Mouse (Mus musculus): ENCODE results near the gene Qtrt1. TPM values are rescaled to one million over a fixed set of nuclear protein-coding genes. Genes with fewer than 3 reads are reported as not detected.

Gene Qtrt1
- polyA plus RNA-seq, 1 experiment from 2014 or later = 46.9 TPM

GRCm38 (mm10) chr9:21395692-21396091, 15.9 kb upstream of the Qtrt1 start:
- Histone ChIP-seq H3K9ac (no peak overlapping the region), H3K27ac (no peak overlapping the region), H3K4me1 (no peaks in the 10 kb centered on the region), H3K4me2 (no peak overlapping the region), H3K9me3 (replicated peaks) (no peaks in the 10 kb centered on the region), H3K27me3 (no peaks in the 10 kb centered on the region), H3K4me3 (no peak overlapping the region), H3K36me3 (ENCODE audit: poor library complexity, severe bottlenecking) (peaks cover 100% of the 10 kb centered on the region)
- 98% methylated on average over 3 of the region's 3 CpGs for WGBS
- ATAC-seq = no peak

DNA sequence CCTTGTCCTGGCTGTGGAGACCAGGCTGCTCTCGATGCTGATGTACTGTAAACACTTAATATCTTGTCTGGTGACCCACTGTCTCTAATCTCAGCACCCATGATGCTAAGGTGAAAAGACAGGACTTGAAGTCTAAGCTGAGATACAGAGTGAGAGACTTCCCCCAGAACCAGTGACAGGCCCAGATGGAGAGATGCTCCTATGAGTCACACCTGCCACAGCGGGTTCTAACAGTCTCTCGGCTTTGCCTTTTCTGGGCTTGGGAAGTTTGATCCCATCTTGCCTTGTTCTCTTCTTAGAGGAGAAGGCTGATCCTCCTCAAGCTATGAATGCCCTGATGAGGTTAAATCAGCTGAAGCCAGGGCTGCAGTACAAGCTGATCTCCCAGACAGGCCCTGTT, 14.5 kb upstream of the Qtrt1 start:
- Histone ChIP-seq H3K4me3 (no peak overlapping the region), H3K9me3 (replicated peaks) (no peaks in the 10 kb centered on the region), H3K27ac (no peak overlapping the region), H3K9ac (no peak overlapping the region), H3K4me2 (no peak overlapping the region), H3K4me1 (no peaks in the 10 kb centered on the region), H3K27me3 (no peaks in the 10 kb centered on the region), H3K36me3 (ENCODE audit: poor library complexity, severe bottlenecking) (peaks cover 99% of the 10 kb centered on the region)
- ATAC-seq = no peak
- WGBS = 97% methylated on average over 3 of the region's 3 CpGs

- WGBS = 94% methylated on average over 9 of the region's 9 CpGs
- ATAC-seq = no peak
These were observed 10.6 kb upstream of the Qtrt1 start for GRCm38 (mm10) chr9:21401042-21401441.

GRCm38 (mm10) chr9:21402764-21403253, 8.8 kb upstream of the Qtrt1 start:
- no peak for ATAC-seq
- no peak overlapping the region for H3K4me2 ChIP-seq
- WGBS = 87% methylated on average over 11 of the region's 11 CpGs

More at GRCm38 (mm10) chr9:21401042-21401441, 10.6 kb upstream of the Qtrt1 start:
- Histone ChIP-seq H3K9ac (no peak overlapping the region), H3K4me1 (no peaks in the 10 kb centered on the region), H3K4me3 (no peak overlapping the region), H3K4me2 (no peak overlapping the region), H3K36me3 (ENCODE audit: poor library complexity, severe bottlenecking) (peaks cover 99% of the 10 kb centered on the region), H3K9me3 (replicated peaks) (no peaks in the 10 kb centered on the region), H3K27me3 (no peaks in the 10 kb centered on the region), H3K27ac (no peak overlapping the region)

GRCm38 (mm10) chr9:21403745-21404144, 7.9 kb upstream of the Qtrt1 start:
- H3K9ac ChIP-seq = no peak overlapping the region
- no peaks in the 10 kb centered on the region for H3K4me1 ChIP-seq
- H3K4me2 ChIP-seq = no peak overlapping the region
- H3K27me3 ChIP-seq = no peaks in the 10 kb centered on the region
- H3K4me3 ChIP-seq = no peak overlapping the region
- WGBS = 95% methylated on average over 5 of the region's 5 CpGs
- H3K36me3 ChIP-seq (ENCODE audit: poor library complexity, severe bottlenecking) = peaks cover 88% of the 10 kb centered on the region
- no peak for ATAC-seq
- H3K27ac ChIP-seq = no peak overlapping the region
- H3K9me3 ChIP-seq (replicated peaks) = no peaks in the 10 kb centered on the region

More at GRCm38 (mm10) chr9:21402764-21403253, 8.8 kb upstream of the Qtrt1 start:
- H3K27me3 ChIP-seq = no peaks in the 10 kb centered on the region
- no peaks in the 10 kb centered on the region for H3K4me1 ChIP-seq
- no peak overlapping the region for H3K4me3 ChIP-seq
- H3K9ac ChIP-seq = no peak overlapping the region
- no peak overlapping the region for H3K27ac ChIP-seq
- no peaks in the 10 kb centered on the region for H3K9me3 ChIP-seq (replicated peaks)
- H3K36me3 ChIP-seq (ENCODE audit: poor library complexity, severe bottlenecking) = peaks cover 97% of the 10 kb centered on the region

DNA sequence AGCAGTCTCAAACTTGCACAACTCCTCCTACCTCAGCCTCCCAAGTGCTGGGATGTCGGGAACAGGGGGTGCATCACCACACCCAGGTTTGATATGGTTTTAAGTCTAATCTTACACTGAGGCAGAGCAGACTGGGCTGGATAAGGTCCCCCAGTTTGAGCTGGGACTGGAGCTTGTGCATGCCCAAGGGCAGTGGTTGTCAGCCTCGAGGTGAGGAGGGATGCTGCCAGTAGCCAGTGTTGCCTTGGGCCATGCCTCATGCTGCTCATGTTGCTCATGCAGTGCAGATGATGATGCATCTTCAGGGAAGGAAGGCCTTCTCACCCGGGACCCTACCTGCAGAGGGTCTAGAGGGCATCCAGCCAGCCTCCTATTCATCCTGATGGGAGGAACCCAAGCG, 6.1 kb upstream of the Qtrt1 start:
- 85% methylated on average over 4 of the region's 4 CpGs for WGBS
- H3K9ac ChIP-seq = no peak overlapping the region
- H3K27ac ChIP-seq = no peak overlapping the region
- no peak overlapping the region for H3K4me2 ChIP-seq
- peaks cover 6% of the 10 kb centered on the region; the same call in 1 of the 2 replicates for H3K4me1 ChIP-seq
- no peak for ATAC-seq
- no peaks in the 10 kb centered on the region for H3K9me3 ChIP-seq (replicated peaks)
- peaks cover 70% of the 10 kb centered on the region for H3K36me3 ChIP-seq (ENCODE audit: poor library complexity, severe bottlenecking)
- H3K27me3 ChIP-seq = no peaks in the 10 kb centered on the region
- H3K4me3 ChIP-seq = no peak overlapping the region

GRCm38 (mm10) chr9:21407951-21408350, 3.7 kb upstream of the Qtrt1 start:
- H3K4me2 ChIP-seq = no peak overlapping the region
- H3K9me3 ChIP-seq (replicated peaks) = no peaks in the 10 kb centered on the region
- H3K36me3 ChIP-seq (ENCODE audit: poor library complexity, severe bottlenecking) = peaks cover 47% of the 10 kb centered on the region
- peaks cover 20% of the 10 kb centered on the region for H3K4me1 ChIP-seq
- WGBS = 20% methylated on average over 4 of the region's 4 CpGs
- no peak for ATAC-seq
- H3K27ac ChIP-seq = no peak overlapping the region; the same call in 1 of the 2 replicates
- H3K4me3 ChIP-seq = no peak overlapping the region
- no peaks in the 10 kb centered on the region for H3K27me3 ChIP-seq
- no peak overlapping the region for H3K9ac ChIP-seq

GRCm38 (mm10) chr9:21408624-21409023, 3.0 kb upstream of the Qtrt1 start:
- Histone ChIP-seq H3K9me3 (replicated peaks) (no peaks in the 10 kb centered on the region), H3K27ac (no peak overlapping the region), H3K4me1 (peaks cover 22% of the 10 kb centered on the region), H3K36me3 (ENCODE audit: poor library complexity, severe bottlenecking) (peaks cover 40% of the 10 kb centered on the region), H3K27me3 (no peaks in the 10 kb centered on the region), H3K4me3 (no peak overlapping the region), H3K9ac (no peak overlapping the region), H3K4me2 (no peak overlapping the region)
- ATAC-seq = no peak
- WGBS = 80% methylated on average over 7 of the region's 7 CpGs

DNA sequence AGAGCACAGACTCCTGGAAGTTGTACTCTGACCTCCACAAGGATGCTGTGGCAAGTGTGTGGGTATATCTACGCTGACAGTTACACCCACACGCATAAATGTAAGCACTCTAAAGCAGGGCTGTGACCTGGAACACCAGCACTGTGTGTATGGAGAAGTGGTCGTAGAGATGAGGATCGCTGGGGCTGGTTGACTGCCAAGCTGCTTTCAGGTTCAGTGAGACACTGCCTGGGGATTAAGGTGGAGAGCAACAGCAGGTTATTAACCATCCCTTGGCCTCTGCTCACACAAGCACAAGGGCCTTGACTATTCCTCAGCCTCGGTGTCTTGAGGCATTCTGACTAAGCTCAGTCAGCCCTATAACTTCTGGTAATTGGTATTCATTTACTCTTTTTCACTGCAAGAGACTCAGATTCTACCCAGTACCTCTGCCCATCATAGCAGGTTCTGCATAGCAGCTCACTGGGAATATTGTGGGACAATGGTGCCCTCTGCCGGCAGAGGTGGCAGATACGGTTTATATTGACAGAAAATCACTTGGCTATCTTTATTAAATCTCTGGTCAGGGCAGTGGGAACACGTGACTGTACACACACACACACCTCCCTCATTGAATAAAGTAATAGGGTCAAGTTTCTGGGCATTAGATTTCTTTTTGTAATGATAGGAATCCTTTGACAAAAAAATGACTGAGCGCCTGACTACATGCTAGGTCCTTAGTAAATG, 1.9 kb upstream of the Qtrt1 start:
- 36% methylated on average over 9 of the region's 9 CpGs for WGBS
- Histone ChIP-seq H3K9ac (no peak overlapping the region), H3K9me3 (replicated peaks) (no peaks in the 10 kb centered on the region), H3K4me1 (peaks cover 22% of the 10 kb centered on the region), H3K36me3 (ENCODE audit: poor library complexity, severe bottlenecking) (peaks cover 36% of the 10 kb centered on the region), H3K27me3 (no peaks in the 10 kb centered on the region), H3K4me2 (no peak overlapping the region), H3K27ac (peak overlapping the region; percentile 35; the same call in 1 of the 2 replicates), H3K4me3 (no peak overlapping the region)
- peak; percentile 17; the same call in 1 of the 2 replicates for ATAC-seq

DNA sequence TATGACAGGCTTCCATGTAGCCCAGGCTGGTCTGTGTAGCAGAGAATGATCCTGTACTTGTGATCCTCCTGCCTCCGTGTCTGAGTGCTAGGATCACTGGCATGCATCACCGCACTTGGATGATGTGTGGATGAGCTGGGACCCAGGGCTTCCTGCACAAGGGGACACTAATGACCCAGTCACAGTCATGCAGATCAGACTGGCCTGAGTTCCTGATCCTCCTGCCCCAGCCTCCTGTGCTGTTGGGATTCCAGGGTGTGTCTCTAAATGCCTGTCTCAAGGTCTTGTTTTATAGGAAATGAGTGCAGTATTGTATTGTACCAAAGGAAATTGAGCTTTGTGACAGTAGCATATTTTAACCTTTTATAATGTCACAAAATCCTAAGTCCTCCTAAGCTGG, 6.2 kb downstream of the Qtrt1 start:
- peaks cover 4% of the 10 kb centered on the region; the same call in 1 of the 2 replicates for H3K4me1 ChIP-seq
- H3K9me3 ChIP-seq (replicated peaks) = no peaks in the 10 kb centered on the region
- H3K36me3 ChIP-seq (ENCODE audit: poor library complexity, severe bottlenecking) = peaks cover 69% of the 10 kb centered on the region
- 94% methylated on average over 2 of the region's 2 CpGs for WGBS
- no peak for ATAC-seq
- H3K27ac ChIP-seq = no peak overlapping the region
- H3K4me2 ChIP-seq = no peak overlapping the region
- no peaks in the 10 kb centered on the region for H3K27me3 ChIP-seq
- H3K4me3 ChIP-seq = no peak overlapping the region
- no peak overlapping the region for H3K9ac ChIP-seq

DNA sequence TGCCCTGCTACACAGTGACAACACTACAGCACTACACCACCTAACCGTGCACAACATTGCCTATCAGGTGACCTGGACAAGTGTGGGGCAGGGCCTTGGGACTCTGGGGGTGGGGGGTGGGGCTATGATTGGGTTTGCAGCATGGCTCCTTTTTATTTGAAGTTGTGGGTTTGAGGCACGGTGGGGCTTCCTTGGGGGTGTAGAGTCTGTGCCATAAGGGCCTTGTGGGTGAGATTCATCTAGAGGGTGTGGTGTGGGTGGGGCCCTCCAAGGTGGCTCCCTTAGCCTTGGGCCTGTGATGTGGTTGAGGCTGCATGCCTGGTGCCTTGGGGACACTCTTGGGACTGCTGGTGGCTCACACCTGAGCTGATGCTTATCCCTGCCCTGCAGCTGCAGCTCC, 8.0 kb downstream of the Qtrt1 start:
- Histone ChIP-seq H3K4me3 (no peak overlapping the region), H3K4me1 (no peaks in the 10 kb centered on the region), H3K27me3 (no peaks in the 10 kb centered on the region), H3K27ac (no peak overlapping the region), H3K9me3 (replicated peaks) (no peaks in the 10 kb centered on the region), H3K9ac (no peak overlapping the region), H3K4me2 (no peak overlapping the region), H3K36me3 (ENCODE audit: poor library complexity, severe bottlenecking) (peaks cover 64% of the 10 kb centered on the region)
- WGBS = 88% methylated on average over 2 of the region's 2 CpGs
- no peak for ATAC-seq

DNA sequence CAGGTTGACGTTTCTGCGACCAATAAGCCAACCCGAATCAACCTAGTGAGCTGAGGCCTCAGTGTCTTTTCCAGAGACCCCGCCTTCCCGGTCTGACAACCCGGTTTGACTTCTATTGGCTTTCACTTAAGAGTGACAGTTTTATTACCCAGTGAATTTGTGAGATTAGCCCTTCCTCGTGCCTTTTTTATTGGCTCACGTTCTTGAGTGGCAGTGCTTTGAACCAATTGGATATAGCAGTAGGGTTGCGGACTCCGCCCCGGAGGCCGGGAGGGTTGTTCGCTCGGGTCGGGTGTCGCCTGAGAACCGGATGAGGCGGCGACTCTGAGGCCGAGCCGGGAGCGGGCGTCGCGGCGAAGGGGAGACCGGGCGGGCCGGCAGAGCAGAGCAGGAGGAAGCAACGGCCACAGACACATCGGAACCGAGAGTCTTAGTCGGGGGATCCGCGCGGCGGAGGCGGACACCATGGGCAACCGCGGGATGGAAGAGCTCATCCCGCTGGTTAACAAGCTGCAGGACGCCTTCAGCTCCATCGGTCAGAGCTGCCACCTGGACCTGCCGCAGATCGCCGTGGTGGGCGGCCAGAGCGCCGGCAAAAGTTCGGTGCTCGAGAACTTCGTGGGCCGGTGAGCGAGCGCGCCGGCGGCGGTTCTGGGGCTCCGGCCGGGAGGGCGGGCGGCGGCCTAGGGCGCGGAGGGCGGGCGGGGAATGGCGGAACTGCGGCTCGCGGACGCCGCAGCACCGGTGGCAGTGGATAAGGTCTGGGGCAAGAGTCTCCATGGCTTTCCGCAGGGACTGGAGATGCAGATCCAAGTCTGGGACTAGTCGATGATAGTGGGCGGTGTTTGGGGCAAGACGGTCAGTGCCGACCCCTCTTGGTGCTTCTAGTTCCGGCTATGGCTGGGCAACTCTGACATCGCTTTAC, 13.3 kb downstream of the Qtrt1 start, which contains the start of gene Dnm2:
TSS of gene Dnm2 (plus strand) at position 278 of the 925 bp plus-strand sequence.
- H3K27me3 ChIP-seq = no peaks in the 10 kb centered on the region
- H3K4me2 ChIP-seq = peak within 1 kb of the TSS; percentile 97
- peak within 1 kb of the TSS; percentile 89 for H3K9ac ChIP-seq
- H3K36me3 ChIP-seq (ENCODE audit: poor library complexity, severe bottlenecking) = peaks cover 17% of the 10 kb centered on the region
- peak within 1 kb of the TSS; percentile 65 for H3K27ac ChIP-seq
- H3K4me3 ChIP-seq = peak within 1 kb of the TSS; percentile 82
- peak; percentile 99 for ATAC-seq
- WGBS = under 1% methylated on average over 80 of the region's 82 CpGs
- peaks cover 45% of the 10 kb centered on the region for H3K4me1 ChIP-seq
- no peaks in the 10 kb centered on the region for H3K9me3 ChIP-seq (replicated peaks)
